Mouse (Mus musculus) intestine, embryonic 14.5 days (tissue): ENCODE data around the gene Flnc. TPM values are rescaled to one million over a fixed set of nuclear protein-coding genes. Genes with fewer than 3 reads are reported as not detected.

Source experiments
- ATAC-seq: fragments of 200-750 bp; cut with Nextera tagmentation; replicated peaks from 2 replicates; pipeline ENCODE4 v1.8.0; 2017; ENCODE audit warnings: low read depth, moderate number of reproducible peaks, moderate TSS enrichment, moderate library complexity; ENCODE audit not compliant: low FRiP score, low TSS enrichment
- DNase-seq: peaks from one replicate; pipeline ENCODE4 v3.0.0-alpha.2; 2018; ENCODE audit warnings: low spot score
- H3K27ac ChIP-seq: fragments of 300-500 bp; sonication (generic); 2 replicates; pipeline ENCODE4 v1.5.1; 2014; ENCODE audit warnings: low read depth, mild to moderate bottlenecking, control low read depth
- H3K27me3 ChIP-seq: fragments of 300-500 bp; sonication (generic); replicated peaks from 2 replicates; pipeline ENCODE4 v1.6.1; 2014; ENCODE audit warnings: low read length, control low read depth; ENCODE audit not compliant: control insufficient read depth, insufficient read depth
- H3K36me3 ChIP-seq: fragments of 300-500 bp; sonication (generic); 2 replicates; pipeline ENCODE4 v1.6.1; 2014; ENCODE audit warnings: low read length, control low read depth; ENCODE audit not compliant: control insufficient read depth, insufficient read depth
- H3K4me1 ChIP-seq: fragments of 300-500 bp; sonication (generic); replicated peaks from 2 replicates; pipeline ENCODE4 v1.6.1; 2014; ENCODE audit warnings: low read length, control low read depth, mixed read lengths; ENCODE audit not compliant: control insufficient read depth, insufficient read depth
- H3K4me2 ChIP-seq: fragments of 300-500 bp; sonication (generic); 2 replicates; pipeline ENCODE4 v1.6.1; 2014; ENCODE audit warnings: low read length
- H3K4me3 ChIP-seq: fragments of 300-500 bp; sonication (generic); 2 replicates; pipeline ENCODE4 v1.5.1; 2014; ENCODE audit warnings: low read depth, low read length, control low read depth, mixed read lengths
- H3K9ac ChIP-seq: fragments of 300-500 bp; sonication (generic); 2 replicates; pipeline ENCODE4 v1.6.1; 2014; ENCODE audit warnings: mild to moderate bottlenecking, low read length
- H3K9me3 ChIP-seq: fragments of 300-500 bp; sonication (generic); 2 replicates; pipeline ENCODE4 v1.6.1; 2016; ENCODE audit warnings: low read length, control low read depth; ENCODE audit not compliant: control insufficient read depth
- WGBS: fragments of 180-500 bp; shearing (Covaris S2); extraction: QIAGEN DNeasy Blood & Tissue Kit; methylation state at CpG from one replicate; pipeline ENCODE4 v1.1.7; 2014; 5-methylcytosine and 5-hydroxymethylcytosine counted together
- polyA plus RNA-seq: library from polyadenylated mRNA; unstranded; fragments of >200 nt; fragmentation: Nextera tagmentation; extraction: Ambion mirVana; gene quantifications from 2 replicates; pipeline ENCODE4 v1.2.1, GENCODE M21; 2014

Gene Flnc
- polyA plus RNA-seq, 1 experiment from 2014 or later = 14.7 TPM

GRCm38 (mm10) chr6:29450667-29451066 is 17.6 kb downstream of the Flnc start:
- Histone ChIP-seq H3K27ac (no peak overlapping the region), H3K27me3 (no peaks in the 10 kb centered on the region), H3K36me3 (peaks cover 91% of the 10 kb centered on the region), H3K9me3 (no peaks in the 10 kb centered on the region), H3K4me1 (no peaks in the 10 kb centered on the region), H3K9ac (no peak overlapping the region), H3K4me2 (no peak overlapping the region), H3K4me3 (no peak overlapping the region)
- ATAC-seq (no peak), DNase-seq (no peak)
- WGBS = 96% methylated on average over 6 of the region's 6 CpGs

GRCm38 (mm10) chr6:29461502-29461901 is 28.4 kb downstream of the Flnc start:
- H3K9ac ChIP-seq = no peak overlapping the region
- WGBS = 59% methylated on average over 7 of the region's 7 CpGs
- no peak for ATAC-seq
- H3K9me3 ChIP-seq = no peaks in the 10 kb centered on the region
- H3K4me2 ChIP-seq = no peak overlapping the region
- no peaks in the 10 kb centered on the region for H3K27me3 ChIP-seq
- H3K4me3 ChIP-seq = no peak overlapping the region
- peaks cover 45% of the 10 kb centered on the region for H3K36me3 ChIP-seq
- no peak for DNase-seq
- H3K4me1 ChIP-seq = no peaks in the 10 kb centered on the region
- H3K27ac ChIP-seq = no peak overlapping the region

GRCm38 (mm10) chr6:29463388-29463787 is 30.3 kb downstream of the Flnc start:
- Histone ChIP-seq H3K27me3 (no peaks in the 10 kb centered on the region), H3K36me3 (peaks cover 26% of the 10 kb centered on the region), H3K4me3 (no peak overlapping the region), H3K9me3 (no peaks in the 10 kb centered on the region), H3K4me1 (peaks cover 1% of the 10 kb centered on the region; the same call in 1 of the 2 replicates), H3K27ac (no peak overlapping the region), H3K4me2 (no peak overlapping the region), H3K9ac (no peak overlapping the region)
- ATAC-seq (no peak), DNase-seq (no peak)
- WGBS = 70% methylated on average over 3 of the region's 3 CpGs

GRCm38 (mm10) chr6:29467583-29468354 is 34.7 kb downstream of the Flnc start, which contains the start of gene Atp6v1f:
Gene Atp6v1f, plus strand, starts transcription at chr6:29467718.
- peak within 1 kb of the TSS; percentile 59 for H3K27ac ChIP-seq
- H3K36me3 ChIP-seq = peaks cover 12% of the 10 kb centered on the region
- peak within 1 kb of the TSS; percentile 48 for H3K9ac ChIP-seq
- peak; percentile 92 for ATAC-seq
- peak; percentile 96 for DNase-seq
- peak within 1 kb of the TSS; percentile 69 for H3K4me2 ChIP-seq
- peak within 1 kb of the TSS; percentile 57 for H3K4me3 ChIP-seq
- no peaks in the 10 kb centered on the region for H3K9me3 ChIP-seq
- H3K27me3 ChIP-seq = no peaks in the 10 kb centered on the region
- under 1% methylated on average over 39 of the region's 39 CpGs for WGBS
- peaks cover 9% of the 10 kb centered on the region; the same call in 1 of the 2 replicates for H3K4me1 ChIP-seq

GRCm38 (mm10) chr6:29468851-29469250 is 35.8 kb downstream of the Flnc start:
- peaks cover 9% of the 10 kb centered on the region; the same call in 1 of the 2 replicates for H3K4me1 ChIP-seq
- H3K27ac ChIP-seq = no peak overlapping the region
- peaks cover 12% of the 10 kb centered on the region for H3K36me3 ChIP-seq
- no peak for DNase-seq
- H3K9me3 ChIP-seq = no peaks in the 10 kb centered on the region
- WGBS = 83% methylated on average over 3 of the region's 3 CpGs
- no peak overlapping the region for H3K9ac ChIP-seq
- no peak for ATAC-seq
- no peaks in the 10 kb centered on the region for H3K27me3 ChIP-seq
- H3K4me3 ChIP-seq = peak overlapping the region; percentile 57
- H3K4me2 ChIP-seq = peak overlapping the region; percentile 69

GRCm38 (mm10) chr6:29471137-29471536 is 38.1 kb downstream of the Flnc start, which contains the start of gene Atp6v1fnb:
Gene Atp6v1fnb, plus strand, starts transcription at chr6:29471437.
- no peaks in the 10 kb centered on the region for H3K27me3 ChIP-seq
- ATAC-seq (no peak), DNase-seq (no peak)
- H3K36me3 ChIP-seq = peaks cover 12% of the 10 kb centered on the region
- WGBS = 90% methylated on average over 4 of the region's 4 CpGs
- H3K27ac ChIP-seq = no peak within 1 kb of the TSS
- no peak within 1 kb of the TSS for H3K9ac ChIP-seq
- no peak within 1 kb of the TSS for H3K4me3 ChIP-seq
- peaks cover 9% of the 10 kb centered on the region; the same call in 1 of the 2 replicates for H3K4me1 ChIP-seq
- H3K4me2 ChIP-seq = no peak within 1 kb of the TSS
- no peaks in the 10 kb centered on the region for H3K9me3 ChIP-seq

- Histone ChIP-seq H3K9ac (peak overlapping the region; percentile 47), H3K9me3 (no peaks in the 10 kb centered on the region), H3K4me2 (peak overlapping the region; percentile 82), H3K27ac (no peak overlapping the region), H3K4me3 (peak overlapping the region; percentile 46), H3K4me1 (0 out of 2 replicates have a peak, but pooled peaks cover under 1% of the 10 kb centered on the region), H3K27me3 (no peaks in the 10 kb centered on the region), H3K36me3 (peaks cover 12% of the 10 kb centered on the region)
- DNase-seq (peak; percentile 87), ATAC-seq (peak; percentile 92)
- WGBS = 3% methylated on average over 33 of the region's 33 CpGs
These were observed 41.1 kb downstream of the Flnc start for GRCm38 (mm10) chr6:29473941-29474691.

- H3K9me3 ChIP-seq = no peaks in the 10 kb centered on the region
- peaks cover 12% of the 10 kb centered on the region for H3K36me3 ChIP-seq
- no peak overlapping the region for H3K4me2 ChIP-seq
- H3K9ac ChIP-seq = no peak overlapping the region
- DNase-seq (no peak), ATAC-seq (no peak)
- H3K27me3 ChIP-seq = no peaks in the 10 kb centered on the region
- H3K27ac ChIP-seq = no peak overlapping the region
- H3K4me1 ChIP-seq = no peaks in the 10 kb centered on the region
- 46% methylated on average over 2 of the region's 2 CpGs for WGBS
- H3K4me3 ChIP-seq = no peak overlapping the region
These were observed 41.7 kb downstream of the Flnc start for GRCm38 (mm10) chr6:29474736-29475135.
